Mouse (Mus musculus) left cerebral cortex, adult 6 months (tissue): ENCODE results near the gene Scgb1b7. TPM values are rescaled to one million over a fixed set of nuclear protein-coding genes. Genes with fewer than 3 reads are reported as not detected.

Source experiments
- long read RNA-seq, 2 experiments: library from polyadenylated mRNA; unstranded; transcript quantifications; one replicate each; pipeline ENCODE4 v2.0.0; 2019 to 2020
- polyA plus RNA-seq: library from polyadenylated mRNA; unstranded; fragments of <200 nt; fragmentation: Nextera tagmentation; gene quantifications from 2 replicates; pipeline ENCODE4 v1.2.3, GENCODE M21; 2021

Gene Scgb1b7
- polyA plus RNA-seq, result not detected in 2 replicates
- long read RNA-seq, experiment 1, result 0 reads
- long read RNA-seq, experiment 2, result 0 reads

GRCm38 (mm10) chr7:31712365-31712764, at the start of gene Scgb1b7:
TSS of gene Scgb1b7 (plus strand) at chr7:31712665.

GRCm38 (mm10) chr7:31705657-31706056, 6.8 kb upstream of the Scgb1b7 start, which contains the start of gene Scgb2b7:
TSS of gene Scgb2b7 (minus strand) at chr7:31705757.

Other genes with a start within 250 kb of the Scgb1b7 start
- not detected in 2 replicates for gene Scgb2b7, start 6.9 kb upstream of the Scgb1b7 start, polyA plus RNA-seq